Mouse (Mus musculus) gastrocnemius, adult 8-10 months (tissue): ENCODE results near the gene Eya3. TPM values are rescaled to one million over a fixed set of nuclear protein-coding genes. Genes with fewer than 3 reads are reported as not detected.
"Not testable (repeated sequence)": the region's sequence is repeated elsewhere in the genome, so short reads cannot be mapped to it uniquely, and the experiment has no call there.

Experiments used
- DNase-seq, 2 experiments: peaks; one replicate each; pipeline ENCODE4 v3.0.0; 2022; ENCODE audit warnings: low spot score in 2 of 2
- total RNA-seq, 4 experiments: library from RNA; stranded (reverse); gene quantifications; 2 replicates each; pipeline ENCODE4 v1.2.4; 2022

Eya3 gene
- total RNA-seq, 4 experiments from 2014 or later = 11.1 to 13.8 (median 12.1) TPM

DNA sequence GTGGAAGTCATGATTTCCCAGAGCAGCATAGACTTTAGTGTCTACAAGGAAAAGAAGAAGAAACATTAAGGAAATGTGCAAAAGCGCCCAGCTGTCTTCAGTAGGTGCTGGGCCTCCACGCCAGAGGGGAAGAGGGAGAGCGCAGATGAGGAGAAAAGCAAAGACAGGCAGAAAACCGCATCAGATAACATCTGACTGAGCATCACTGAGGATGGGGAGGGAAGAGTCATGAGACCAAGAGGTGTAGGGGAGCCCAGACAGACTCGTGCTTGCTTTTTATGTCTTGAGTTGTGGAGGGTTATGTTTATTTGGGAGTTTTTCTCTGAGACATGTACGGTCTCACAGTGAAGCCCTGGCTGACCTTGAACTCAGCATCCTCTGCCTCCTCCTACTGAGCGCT lies 102.7 kb downstream of the Eya3 start:
- DNase-seq = no peak

DNA sequence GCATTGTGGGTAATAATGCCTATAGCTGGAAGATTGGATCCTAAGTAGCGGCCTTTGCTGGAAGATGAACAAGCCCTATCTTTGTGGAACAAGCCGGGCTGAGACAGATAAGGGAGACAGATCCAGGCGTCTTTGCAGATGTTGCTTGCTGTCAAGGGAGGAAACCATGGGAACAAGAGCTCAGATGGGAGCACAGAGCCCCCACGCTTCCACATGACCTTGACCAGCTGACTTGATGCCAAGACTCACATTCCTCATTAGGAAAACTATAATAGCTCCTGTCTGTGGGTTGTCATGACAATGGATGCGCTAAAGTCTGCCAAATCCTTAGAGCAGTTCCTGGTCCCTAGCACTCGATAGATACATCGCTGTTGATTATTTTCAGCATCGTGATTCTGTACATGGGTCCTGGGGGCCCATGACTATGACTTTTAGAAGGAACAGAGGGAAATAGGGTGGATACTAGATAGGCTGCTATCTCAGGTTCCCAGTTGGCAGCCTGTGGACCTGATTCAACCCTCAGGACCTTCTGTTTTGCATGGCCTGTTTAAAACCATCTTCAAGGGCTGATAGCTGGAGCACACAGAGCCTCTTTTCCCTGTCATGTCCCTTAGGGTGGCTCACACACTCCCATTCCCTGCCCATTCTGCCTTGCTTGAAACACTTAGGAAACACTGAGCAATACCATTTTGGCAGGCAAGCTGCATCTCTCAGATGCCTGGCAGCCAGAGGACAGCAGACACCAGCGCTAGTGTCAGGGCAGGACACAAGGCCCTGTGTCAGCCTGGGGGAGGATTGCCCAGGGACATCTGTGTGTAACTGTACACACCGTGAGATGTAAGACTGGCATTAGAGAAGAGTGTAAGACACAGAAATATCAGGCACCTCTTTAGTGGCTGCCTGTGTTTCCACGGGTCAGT lies 105.5 kb downstream of the Eya3 start:
- no peak for DNase-seq

DNA sequence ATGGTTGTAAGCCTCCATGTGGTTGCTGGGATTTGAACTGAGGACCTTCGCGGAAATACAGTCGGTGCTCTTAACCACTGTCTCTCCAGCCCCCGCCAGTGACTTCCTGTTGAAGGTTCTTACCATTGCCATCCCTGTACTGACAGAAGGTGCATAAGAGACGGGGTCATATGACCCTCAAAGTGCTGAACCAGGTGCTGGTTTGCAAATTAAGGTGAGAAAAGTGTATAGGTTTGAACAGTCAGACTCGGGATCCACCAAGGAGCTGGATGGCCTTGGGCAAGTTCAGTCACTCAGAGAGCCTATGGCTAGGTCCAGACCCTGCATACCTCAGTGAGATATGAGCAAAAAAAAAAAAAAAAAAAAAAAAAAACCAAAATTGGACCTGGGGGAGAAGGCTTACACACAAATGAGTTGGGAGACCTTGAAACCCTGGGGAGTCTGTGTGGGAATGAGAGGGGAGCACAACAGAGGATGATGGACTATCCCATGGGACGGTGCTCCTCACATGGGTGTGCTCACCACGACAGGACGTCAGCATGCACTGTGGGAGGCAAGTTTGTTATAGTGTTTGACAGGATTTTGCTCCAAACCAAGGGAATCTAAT lies 108.2 kb downstream of the Eya3 start:
- no peak for DNase-seq

DNA sequence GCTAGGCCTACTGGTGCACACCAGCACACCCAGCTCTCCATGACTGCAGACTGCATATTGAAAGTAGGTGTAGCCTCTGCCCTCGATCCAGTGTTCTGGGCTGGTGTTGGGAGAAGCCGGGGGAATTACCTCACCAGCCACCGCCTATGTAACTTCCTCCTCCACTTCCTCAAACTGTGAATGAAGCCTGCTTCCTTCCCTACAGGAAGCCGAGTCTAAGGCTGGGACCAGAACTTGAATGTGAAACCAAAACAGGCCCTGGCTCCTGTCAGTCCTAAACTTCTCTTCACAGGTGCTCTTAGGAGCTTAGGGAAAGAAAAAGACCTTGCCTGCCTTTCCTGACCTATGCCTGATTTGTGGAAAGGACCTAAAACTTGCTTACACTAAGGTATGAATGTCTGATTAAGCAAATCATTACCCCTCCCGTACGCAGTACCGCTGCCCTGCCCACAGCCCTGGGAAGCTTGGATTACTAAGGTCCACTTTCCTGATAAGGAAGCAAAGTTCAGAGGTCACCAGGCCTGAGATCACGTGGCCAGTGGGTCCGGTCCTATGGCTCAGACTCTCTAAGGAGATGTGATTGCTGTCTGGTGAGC lies 109.0 kb downstream of the Eya3 start:
- DNase-seq = no peak

DNA sequence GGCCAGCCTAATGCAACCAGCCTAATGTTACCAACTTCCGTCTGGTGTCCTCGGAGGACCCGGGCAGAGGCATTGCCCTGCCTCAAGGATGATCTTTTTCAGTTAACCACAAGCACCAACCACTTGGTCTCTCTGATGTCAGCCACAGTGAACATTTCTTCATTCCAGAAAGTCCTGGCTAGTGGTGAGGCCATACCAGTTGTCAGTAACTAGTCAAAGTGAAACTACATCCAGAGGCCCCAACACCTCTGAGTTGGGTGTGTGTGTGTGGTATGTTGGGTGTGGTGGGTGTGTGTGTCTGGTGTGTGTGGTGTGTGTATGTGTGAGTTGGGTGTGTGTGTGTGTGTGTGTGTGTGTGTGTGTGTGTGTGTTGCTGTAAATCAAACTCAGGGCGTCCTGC lies 110.0 kb downstream of the Eya3 start:
- no peak for DNase-seq

DNA sequence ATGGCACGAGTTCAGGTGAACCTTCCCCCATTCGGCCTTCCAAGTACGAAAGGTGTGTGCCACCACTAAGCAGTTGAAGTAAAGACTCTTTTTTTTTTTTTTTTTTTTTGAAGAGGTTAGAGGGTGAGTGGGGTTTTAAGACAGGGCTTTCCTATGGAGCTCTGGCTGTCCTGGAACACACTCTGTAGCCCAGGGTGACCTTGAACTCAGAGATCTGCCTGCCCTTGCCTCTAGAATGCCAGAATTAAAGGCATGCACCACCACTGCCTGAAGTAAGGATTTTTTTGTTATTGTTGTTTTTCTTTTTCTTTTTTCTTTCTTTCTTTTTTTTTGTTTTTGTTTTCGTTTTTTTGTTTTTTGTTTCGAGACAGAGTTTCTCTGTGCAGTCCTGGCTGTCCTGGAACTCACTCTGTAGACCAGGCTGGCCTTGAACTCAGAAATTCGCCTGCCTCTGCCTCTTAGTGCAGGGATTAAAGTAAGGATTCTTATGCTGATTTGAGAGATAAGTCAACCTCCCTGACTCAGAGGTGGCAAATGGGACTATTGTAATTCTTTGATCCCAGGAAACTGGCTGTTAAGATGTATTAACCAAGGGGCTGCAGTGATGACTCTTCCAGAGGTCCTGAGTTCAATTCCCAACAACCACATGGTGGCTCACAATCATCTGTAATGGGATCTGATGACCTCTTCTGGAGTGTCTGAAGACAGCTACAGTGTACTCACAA lies 110.6 kb downstream of the Eya3 start:
- no peak for DNase-seq

DNA sequence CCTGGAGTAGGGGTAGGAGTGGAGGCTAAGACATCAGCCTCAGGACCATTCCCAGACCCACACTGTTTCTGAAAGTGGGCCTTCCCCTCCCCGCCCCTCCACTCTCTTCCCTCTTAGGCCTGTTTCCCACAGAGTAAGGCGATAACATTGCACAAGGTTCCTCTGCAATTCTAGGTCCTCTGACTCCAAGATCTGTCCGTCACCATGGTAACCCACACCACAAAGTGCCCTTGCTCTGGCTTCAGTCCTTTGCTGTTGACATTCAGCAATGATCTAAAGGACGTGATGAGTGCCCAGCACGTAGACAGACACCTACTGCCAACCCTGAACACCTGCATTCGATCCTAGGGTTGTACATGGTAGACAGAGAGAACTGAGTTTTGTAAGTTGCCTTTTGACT lies 114.2 kb downstream of the Eya3 start:
- DNase-seq = no peak

DNA sequence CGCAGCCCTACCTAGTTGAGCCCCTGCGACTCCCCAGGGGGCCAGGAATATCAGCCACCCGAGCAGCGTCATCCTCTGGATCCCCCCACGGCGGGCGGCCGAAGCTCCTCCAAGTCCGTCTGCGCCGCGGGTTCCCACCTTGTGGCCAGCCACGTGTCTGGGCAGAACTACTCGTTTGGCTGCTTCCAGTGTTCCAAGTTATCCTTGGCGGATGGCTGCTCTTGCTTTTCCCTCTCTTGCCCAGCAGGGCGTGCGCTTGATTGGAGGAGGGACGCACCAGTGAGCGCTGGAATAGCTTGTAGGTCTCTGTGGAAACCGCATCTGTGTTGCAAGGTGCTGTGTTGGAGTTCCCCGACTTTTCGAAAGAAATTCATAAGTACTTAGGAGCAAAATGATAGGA lies 118.2 kb downstream of the Eya3 start, which contains the start of gene Smpdl3b:
Gene Smpdl3b (minus strand): TSS at position 279 of the 400 bp plus-strand sequence.
- peak; percentile 49 to 67 for DNase-seq

DNA sequence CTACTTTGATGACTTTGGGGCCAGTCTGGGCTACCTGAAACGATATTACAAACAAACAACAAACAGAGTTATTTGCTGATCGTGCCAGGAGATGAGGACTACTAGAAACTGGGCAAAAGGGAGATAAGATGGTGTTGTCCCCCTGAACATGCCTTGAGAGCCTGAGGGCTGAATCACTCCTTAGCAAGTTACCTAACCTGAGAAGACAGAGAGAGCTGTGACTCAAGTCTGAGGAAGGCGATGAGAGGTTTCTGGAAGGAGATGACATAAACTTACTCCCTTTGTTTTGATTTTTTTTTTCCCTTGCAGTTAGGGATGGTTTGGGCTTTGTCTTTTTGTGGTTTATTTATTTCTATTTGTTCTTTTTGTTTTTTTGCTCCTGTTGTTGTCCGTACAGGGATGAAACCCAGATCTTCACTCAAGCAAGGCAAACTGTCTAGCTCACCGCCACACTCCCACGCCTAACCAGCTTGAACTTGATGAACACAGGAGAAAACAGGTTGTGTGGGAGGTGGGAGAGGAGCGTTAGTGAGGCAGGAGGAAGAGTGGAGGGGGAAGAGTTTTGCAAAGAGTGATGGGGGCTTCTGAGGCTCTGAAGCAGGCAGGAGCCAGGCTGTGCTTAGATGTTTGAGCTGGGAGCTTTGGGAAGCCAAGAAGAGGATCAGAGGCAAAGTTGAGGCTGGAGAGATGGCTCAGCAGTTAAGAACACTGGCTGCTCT lies 119.0 kb downstream of the Eya3 start:
- DNase-seq = no peak

DNA sequence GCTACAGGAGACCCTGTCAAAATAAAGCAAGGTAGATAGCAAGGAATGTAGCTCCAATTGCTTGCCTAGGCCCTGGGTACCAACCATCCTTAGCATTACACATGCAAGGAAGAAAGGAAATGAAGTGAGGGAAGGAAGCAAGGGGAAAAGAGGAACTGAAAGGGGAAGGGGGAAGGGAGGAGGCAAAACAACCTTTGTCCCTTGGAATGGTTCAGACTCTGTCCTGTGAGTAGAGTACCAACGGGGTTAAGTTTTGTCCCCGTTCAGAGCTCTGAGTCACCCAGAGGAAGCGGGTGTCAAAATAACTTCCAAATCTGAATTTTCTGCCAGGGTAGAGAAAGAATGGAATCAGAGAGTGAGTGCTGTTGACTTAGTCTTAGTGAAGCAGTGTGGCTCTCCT lies 121.5 kb downstream of the Eya3 start:
- no peak for DNase-seq

DNA sequence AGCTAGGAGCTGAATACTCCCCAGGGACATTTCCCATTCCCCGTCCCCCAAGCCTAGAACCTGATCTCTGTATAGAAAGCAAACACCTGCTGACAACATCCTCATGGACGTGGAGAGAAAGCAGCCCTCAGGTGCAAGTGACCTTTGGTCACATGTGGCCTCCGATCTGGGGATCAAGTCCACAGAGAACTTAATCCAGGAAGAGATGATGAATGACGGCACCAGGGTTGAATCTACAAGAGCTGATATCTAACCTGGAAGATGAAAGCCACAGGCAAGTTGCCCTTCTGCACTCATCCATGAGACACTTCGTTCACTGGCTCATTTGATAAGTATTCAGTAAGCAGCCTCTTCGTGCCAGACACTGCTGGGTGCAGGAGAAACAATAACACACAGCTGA lies 123.8 kb downstream of the Eya3 start:
- no peak for DNase-seq

DNA sequence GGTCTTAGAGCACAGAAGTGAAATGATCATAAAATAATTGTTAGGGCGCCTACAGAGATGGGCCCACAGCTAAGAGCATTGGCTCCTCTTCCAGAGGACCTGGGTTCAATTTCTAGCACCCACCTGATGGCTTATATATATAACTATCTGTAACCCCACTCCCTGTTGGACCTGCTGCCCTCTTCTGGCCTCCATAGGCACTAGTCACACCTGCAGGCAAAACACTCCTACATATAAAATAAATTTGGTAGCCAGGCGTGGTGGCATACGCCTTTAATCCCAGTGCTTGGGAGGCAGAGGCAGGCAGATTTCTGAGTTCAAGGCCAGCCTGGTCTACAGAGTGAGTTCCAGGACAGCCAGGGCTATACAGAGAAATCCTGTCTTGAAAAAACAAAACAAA lies 124.3 kb downstream of the Eya3 start:
- DNase-seq = not testable (repeated sequence)

DNA sequence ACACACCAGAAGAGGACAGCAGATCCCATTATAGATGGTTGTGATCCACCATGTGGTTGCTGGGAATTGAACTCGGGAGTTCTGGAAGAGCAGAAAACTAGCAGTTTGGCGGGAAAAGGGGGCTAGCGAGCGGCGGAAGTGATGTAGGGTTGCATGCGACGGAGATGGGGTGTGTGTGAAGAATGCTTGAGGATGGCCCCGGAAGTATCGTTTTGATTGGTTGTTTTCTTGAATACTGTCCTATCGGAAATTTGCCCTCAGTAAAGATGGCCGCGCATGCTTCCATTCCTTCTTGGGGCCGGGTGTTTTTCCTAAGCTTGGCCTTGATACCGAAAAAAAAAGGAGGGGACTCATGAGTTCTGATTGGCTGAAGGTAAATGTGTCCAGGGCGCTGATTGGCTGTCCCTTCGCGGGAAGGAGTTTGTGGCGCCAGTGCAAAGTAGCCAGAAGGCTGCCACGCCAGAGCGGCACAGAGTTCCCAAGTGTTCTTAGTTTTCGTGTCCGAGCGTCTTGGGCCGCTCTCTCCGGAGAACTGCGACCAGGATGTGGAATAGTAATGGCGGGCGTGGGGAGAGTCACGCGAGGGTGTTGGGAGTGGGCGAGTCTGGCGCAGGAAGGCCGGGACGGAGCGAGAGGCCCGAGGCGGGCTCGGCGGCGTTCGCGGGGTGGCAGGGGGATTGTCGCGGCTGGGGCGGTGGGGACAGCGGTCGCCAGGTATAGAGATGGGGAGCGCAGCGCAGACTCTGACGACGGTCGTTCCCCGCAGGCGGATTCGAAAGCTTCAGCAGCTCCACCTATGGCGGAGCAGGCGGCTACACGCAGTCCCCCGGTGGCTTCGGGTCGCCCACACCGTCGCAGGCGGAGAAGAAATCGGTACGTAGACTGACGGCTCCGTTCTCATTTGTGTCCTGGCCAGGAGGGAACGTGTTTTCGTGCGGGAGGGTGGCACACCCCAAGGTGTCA lies 129.4 kb downstream of the Eya3 start, which contains the start of gene Rpa2:
Gene Rpa2 (plus strand): TSS at position 419 of the 963 bp plus-strand sequence.
- DNase-seq = peak; percentile 97 to 98

DNA sequence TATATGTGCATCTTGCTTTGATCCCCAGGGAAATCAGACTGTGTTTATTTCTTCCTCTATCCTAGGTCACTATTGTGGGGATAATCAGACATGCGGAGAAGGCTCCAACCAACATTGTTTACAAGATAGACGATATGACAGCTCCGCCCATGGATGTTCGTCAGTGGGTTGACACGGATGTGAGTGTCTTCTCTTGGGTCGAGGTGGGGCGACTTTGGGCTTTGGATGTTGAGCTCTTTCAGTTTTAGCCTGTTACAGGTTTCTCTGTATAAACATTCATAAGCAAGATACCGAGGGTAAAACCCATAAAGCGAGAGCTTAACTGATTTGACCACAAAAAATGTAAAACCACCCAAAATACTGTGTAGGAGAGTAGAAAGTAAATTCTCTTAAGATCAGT lies 133.0 kb downstream of the Eya3 start:
- DNase-seq = no peak

Other genes starting within 250 kb of the Eya3 start
- gene Phactr4, start 216.5 kb upstream of the Eya3 start, total RNA-seq = 10 to 100 TPM; 10.2 to 13.1 (median 10.9) TPM
- gene Med18, start 175.1 kb upstream of the Eya3 start, total RNA-seq = 1 to 10 TPM; 2.2 to 4.9 (median 3.4) TPM
- 1 to 10 TPM; 2.1 to 2.5 (median 2.2) TPM for gene Sesn2, start 128.5 kb upstream of the Eya3 start, total RNA-seq
- gene Atpif1, start 105.3 kb upstream of the Eya3 start, total RNA-seq = 10 to 100 TPM; 48.3 to 57.9 (median 49.7) TPM
- gene Dnajc8, start 103.4 kb upstream of the Eya3 start, total RNA-seq = 10 to 100 TPM; 34.4 to 50.4 (median 38.8) TPM
- gene Ptafr, start 74.9 kb upstream of the Eya3 start, total RNA-seq = 1 to 10 TPM in 1 of 4 experiments, under 1 TPM in 3; 0.15 to 1.0 (median 0.50) TPM
- gene Xkr8, start 93.6 kb downstream of the Eya3 start, total RNA-seq = 1 to 10 TPM in 2 of 4 experiments, under 1 TPM in 2; 0.44 to 1.4 (median 1.1) TPM
- 1 to 10 TPM in 2 of 4 experiments, under 1 TPM in 1, not detected in 1; 0.56 to 1.5 (median 1.0) TPM for gene Smpdl3b, start 118.3 kb downstream of the Eya3 start, total RNA-seq
- gene Rpa2, start 129.3 kb downstream of the Eya3 start, total RNA-seq = 10 to 100 TPM; 15.3 to 18.7 (median 17.6) TPM
- under 1 TPM; 0.41 to 0.58 (median 0.50) TPM for gene Themis2, start 157.4 kb downstream of the Eya3 start, total RNA-seq
- 10 to 100 TPM; 11.9 to 16.5 (median 12.9) TPM for gene Ppp1r8, start 204.2 kb downstream of the Eya3 start, total RNA-seq
- 10 to 100 TPM; 26.7 to 28.9 (median 27.8) TPM for gene Stx12, start 245.5 kb downstream of the Eya3 start, total RNA-seq